Mouse (Mus musculus) bone marrow, adult 2 months (tissue): ENCODE measurements around the gene Fbxl14.

ENCODE experiments used
- CTCF ChIP-seq: fragments of 200-500 bp; IDR thresholded peaks from 2 replicates; pipeline ENCODE4 v1.5.1; 2011; ENCODE audit warnings: low read length, control low read depth; ENCODE audit not compliant: control insufficient read depth, insufficient read depth
- POLR2A ChIP-seq: fragments of 200-500 bp; IDR thresholded peaks from 2 replicates; pipeline ENCODE4 v1.6.1; 2011; ENCODE audit warnings: low read depth, mild to moderate bottlenecking, control low read depth, low read length, borderline replicate concordance; ENCODE audit not compliant: control insufficient read depth

GRCm38 (mm10) chr6:119451981-119452499 lies 27.4 kb upstream of the Fbxl14 start:
- no peak for TF ChIP-seq CTCF
- no peak for TF ChIP-seq POLR2A
